Mouse (Mus musculus) intestine, embryonic 16.5 days (tissue): ENCODE measurements around the gene Adh5. TPM values are rescaled to one million over a fixed set of nuclear protein-coding genes. Genes with fewer than 3 reads are reported as not detected.

ENCODE experiments used
- ATAC-seq: fragments of 200-750 bp; cut with Nextera tagmentation; 2 replicates; pipeline ENCODE4 v1.8.0; 2017; ENCODE audit warnings: moderate TSS enrichment, moderate library complexity
- H3K27ac ChIP-seq: fragments of 300-500 bp; sonication (generic); 2 replicates; pipeline ENCODE4 v1.5.1; 2014; ENCODE audit warnings: mild to moderate bottlenecking, low read length
- H3K27me3 ChIP-seq: fragments of 300-500 bp; sonication (generic); replicated peaks from 2 replicates; pipeline ENCODE4 v1.6.1; 2014; ENCODE audit warnings: low read length, control low read depth, mixed read lengths; ENCODE audit not compliant: control insufficient read depth, insufficient read depth
- H3K36me3 ChIP-seq: fragments of 300-500 bp; sonication (generic); 2 replicates; pipeline ENCODE4 v1.6.1; 2014; ENCODE audit warnings: low read length, control low read depth; ENCODE audit not compliant: control insufficient read depth, insufficient read depth
- H3K4me1 ChIP-seq: fragments of 300-500 bp; sonication (generic); 2 replicates; pipeline ENCODE4 v1.6.1; 2014; ENCODE audit warnings: low read length, control low read depth, mixed read lengths; ENCODE audit not compliant: control insufficient read depth, insufficient read depth
- H3K4me2 ChIP-seq: fragments of 300-500 bp; sonication (generic); 2 replicates; pipeline ENCODE4 v1.6.1; 2014; ENCODE audit warnings: low read depth, low read length, control low read depth
- H3K4me3 ChIP-seq: fragments of 300-500 bp; sonication (generic); 2 replicates; pipeline ENCODE4 v1.5.1; 2014; ENCODE audit warnings: mild to moderate bottlenecking, low read length
- H3K9ac ChIP-seq: fragments of 300-500 bp; sonication (generic); 2 replicates; pipeline ENCODE4 v1.6.1; 2014; ENCODE audit warnings: low read depth, low read length
- H3K9me3 ChIP-seq: fragments of 300-500 bp; sonication (generic); 2 replicates; pipeline ENCODE4 v1.6.1; 2016; ENCODE audit warnings: low read length, control low read depth; ENCODE audit not compliant: control insufficient read depth
- WGBS: fragments of 180-500 bp; shearing (Covaris S2); extraction: QIAGEN DNeasy Blood & Tissue Kit; methylation state at CpG from one replicate; pipeline ENCODE4 v1.1.7; 2014; 5-methylcytosine and 5-hydroxymethylcytosine counted together
- polyA plus RNA-seq: library from polyadenylated mRNA; unstranded; fragments of >200 nt; fragmentation: Nextera tagmentation; extraction: Ambion mirVana; gene quantifications from 2 replicates; pipeline ENCODE4 v1.2.1, GENCODE M21; 2015

Adh5 gene
- polyA plus RNA-seq, 1 experiment from 2014 or later, result 233 TPM

DNA sequence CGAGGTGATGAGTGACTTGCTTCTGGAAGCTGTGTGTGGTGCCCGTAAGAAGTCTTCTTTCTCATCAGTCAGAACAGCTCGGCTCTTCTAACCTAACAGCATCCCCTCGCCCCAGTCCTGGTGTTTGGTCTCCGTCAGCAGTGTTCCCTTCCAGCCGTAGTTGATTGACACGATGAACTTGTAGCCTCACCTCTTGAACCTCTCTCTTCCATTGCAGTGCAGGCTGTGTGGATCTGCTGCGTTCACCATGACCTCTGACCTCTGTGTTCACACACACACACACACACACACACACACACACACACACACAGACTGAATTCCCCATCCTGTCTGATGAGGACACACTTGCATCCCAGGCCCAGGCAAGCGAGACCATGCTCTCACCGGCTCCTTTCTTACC lies 9.3 kb downstream of the Adh5 start:
- H3K4me1 ChIP-seq, result no peaks in the 10 kb centered on the region
- no peak overlapping the region for H3K4me3 ChIP-seq
- no peak overlapping the region for H3K9ac ChIP-seq
- no peaks in the 10 kb centered on the region for H3K27me3 ChIP-seq
- H3K27ac ChIP-seq, result no peak overlapping the region
- ATAC-seq, result no peak
- no peaks in the 10 kb centered on the region for H3K9me3 ChIP-seq
- H3K4me2 ChIP-seq, result no peak overlapping the region
- H3K36me3 ChIP-seq, result peaks cover 17% of the 10 kb centered on the region
- WGBS, result 80% methylated on average over 10 of the region's 10 CpGs

GRCm38 (mm10) chr3:138454234-138454633 lies 11.3 kb downstream of the Adh5 start:
- Histone ChIP-seq H3K4me2 (no peak overlapping the region), H3K4me3 (no peak overlapping the region), H3K27ac (no peak overlapping the region), H3K9me3 (no peaks in the 10 kb centered on the region), H3K4me1 (no peaks in the 10 kb centered on the region), H3K27me3 (no peaks in the 10 kb centered on the region), H3K9ac (no peak overlapping the region), H3K36me3 (peaks cover 23% of the 10 kb centered on the region)
- WGBS, result 92% methylated on average over 1 of the region's 1 CpGs
- ATAC-seq, result no peak

GRCm38 (mm10) chr3:138454711-138455435 lies 12.0 kb downstream of the Adh5 start:
- no peak for ATAC-seq
- Histone ChIP-seq H3K4me1 (no peaks in the 10 kb centered on the region), H3K4me2 (no peak overlapping the region), H3K27me3 (no peaks in the 10 kb centered on the region), H3K36me3 (peaks cover 30% of the 10 kb centered on the region), H3K27ac (no peak overlapping the region), H3K9ac (no peak overlapping the region), H3K9me3 (no peaks in the 10 kb centered on the region), H3K4me3 (no peak overlapping the region)
- WGBS, result 86% methylated on average over 13 of the region's 13 CpGs

GRCm38 (mm10) chr3:138458441-138458840 lies 15.5 kb downstream of the Adh5 start:
- 97% methylated on average over 3 of the region's 3 CpGs for WGBS
- H3K9me3 ChIP-seq, result no peaks in the 10 kb centered on the region
- no peaks in the 10 kb centered on the region for H3K27me3 ChIP-seq
- H3K4me1 ChIP-seq, result no peaks in the 10 kb centered on the region
- no peak overlapping the region for H3K9ac ChIP-seq
- ATAC-seq, result no peak
- no peak overlapping the region for H3K4me2 ChIP-seq
- no peak overlapping the region for H3K27ac ChIP-seq
- H3K4me3 ChIP-seq, result no peak overlapping the region
- peaks cover 28% of the 10 kb centered on the region for H3K36me3 ChIP-seq

DNA sequence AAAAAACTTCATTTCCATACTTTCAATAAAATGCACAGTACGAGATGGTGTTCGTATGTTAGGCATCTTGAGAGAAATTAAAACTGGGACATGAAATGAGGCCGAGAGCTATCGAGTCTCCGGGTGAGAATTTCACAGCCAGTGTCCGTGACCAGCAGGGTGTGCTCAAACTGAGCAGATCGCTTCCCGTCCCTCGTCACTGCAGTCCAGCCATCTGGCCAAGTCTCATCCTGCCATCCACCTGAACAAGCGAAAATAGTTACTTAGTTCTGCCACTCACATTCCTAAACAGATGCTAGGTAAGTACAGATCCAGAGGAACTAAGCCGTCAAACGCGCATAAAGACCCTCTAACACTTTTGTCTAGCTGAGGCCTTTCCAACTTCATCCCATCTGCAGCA lies 17.4 kb downstream of the Adh5 start:
- WGBS, result 85% methylated on average over 13 of the region's 13 CpGs
- Histone ChIP-seq H3K9me3 (no peaks in the 10 kb centered on the region), H3K27ac (no peak overlapping the region), H3K9ac (no peak overlapping the region), H3K36me3 (peaks cover 28% of the 10 kb centered on the region), H3K4me3 (no peak overlapping the region), H3K27me3 (no peaks in the 10 kb centered on the region), H3K4me2 (no peak overlapping the region), H3K4me1 (no peaks in the 10 kb centered on the region)
- ATAC-seq, result no peak

DNA sequence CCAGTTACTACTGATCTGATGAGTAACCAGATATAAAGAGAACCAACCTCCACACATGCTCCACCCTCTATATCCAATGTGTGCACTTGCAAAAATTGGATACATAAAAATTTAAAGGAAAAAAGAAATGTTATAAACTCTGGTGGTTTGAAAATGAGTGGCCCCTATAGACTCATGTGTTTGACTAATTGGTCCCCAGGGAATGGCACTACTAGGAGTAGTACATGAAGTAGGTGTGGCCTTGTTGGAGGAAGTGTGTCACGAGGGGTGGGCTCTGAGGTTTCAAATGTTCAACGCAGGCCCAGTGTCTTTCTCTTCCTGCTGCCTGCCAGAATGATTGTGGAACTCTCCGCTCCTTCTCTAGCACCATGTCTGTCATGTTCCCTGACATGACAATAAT lies 18.9 kb downstream of the Adh5 start:
- no peak overlapping the region for H3K27ac ChIP-seq
- no peak overlapping the region for H3K4me3 ChIP-seq
- no peaks in the 10 kb centered on the region for H3K27me3 ChIP-seq
- no peaks in the 10 kb centered on the region for H3K9me3 ChIP-seq
- H3K36me3 ChIP-seq, result peaks cover 24% of the 10 kb centered on the region
- ATAC-seq, result no peak
- WGBS, result 86% methylated on average over 3 of the region's 3 CpGs
- H3K4me2 ChIP-seq, result no peak overlapping the region
- no peaks in the 10 kb centered on the region for H3K4me1 ChIP-seq
- no peak overlapping the region for H3K9ac ChIP-seq

GRCm38 (mm10) chr3:138463137-138463536 lies 20.2 kb downstream of the Adh5 start:
- Histone ChIP-seq H3K36me3 (peaks cover 20% of the 10 kb centered on the region), H3K4me2 (no peak overlapping the region), H3K9ac (no peak overlapping the region), H3K27ac (no peak overlapping the region), H3K4me1 (no peaks in the 10 kb centered on the region), H3K27me3 (no peaks in the 10 kb centered on the region), H3K4me3 (no peak overlapping the region), H3K9me3 (no peaks in the 10 kb centered on the region)
- peak; percentile 77; the same call in 1 of the 2 replicates for ATAC-seq
- WGBS, result 68% methylated on average over 2 of the region's 2 CpGs

GRCm38 (mm10) chr3:138463807-138464206 lies 20.9 kb downstream of the Adh5 start:
- H3K36me3 ChIP-seq, result peaks cover 23% of the 10 kb centered on the region
- no peaks in the 10 kb centered on the region for H3K27me3 ChIP-seq
- H3K9ac ChIP-seq, result no peak overlapping the region
- no peaks in the 10 kb centered on the region for H3K9me3 ChIP-seq
- 75% methylated on average over 6 of the region's 6 CpGs for WGBS
- no peak overlapping the region for H3K4me3 ChIP-seq
- H3K4me1 ChIP-seq, result no peaks in the 10 kb centered on the region
- H3K4me2 ChIP-seq, result no peak overlapping the region
- no peak for ATAC-seq
- no peak overlapping the region for H3K27ac ChIP-seq

GRCm38 (mm10) chr3:138464573-138465147 lies 21.8 kb downstream of the Adh5 start:
- no peak overlapping the region for H3K27ac ChIP-seq

More at GRCm38 (mm10) chr3:138464573-138465147, 21.8 kb downstream of the Adh5 start:
- WGBS, result 73% methylated on average over 16 of the region's 16 CpGs
- Histone ChIP-seq H3K4me2 (no peak overlapping the region), H3K4me1 (no peaks in the 10 kb centered on the region), H3K9ac (no peak overlapping the region), H3K27me3 (no peaks in the 10 kb centered on the region), H3K36me3 (peaks cover 19% of the 10 kb centered on the region), H3K4me3 (no peak overlapping the region), H3K9me3 (no peaks in the 10 kb centered on the region)
- no peak for ATAC-seq
